Mouse (Mus musculus): ENCODE results near the gene Tmem33.

Gene Tmem33

GRCm38 (mm10) chr5:67321656-67322268 is 61.4 kb downstream of the Tmem33 start:
- DNase-seq (ENCODE audit: low read depth) = no peak

GRCm38 (mm10) chr5:67324032-67324431 is 63.7 kb downstream of the Tmem33 start:
- no peak for DNase-seq (ENCODE audit: low read depth)

GRCm38 (mm10) chr5:67340811-67341210 is 80.4 kb downstream of the Tmem33 start:
- no peak for DNase-seq (ENCODE audit: low read depth)
